Mouse (Mus musculus) olfactory bulb, adult 2 months (tissue): ENCODE data around the gene D330020A13Rik.

Source experiments
- CTCF ChIP-seq: fragments of 200-500 bp; IDR thresholded peaks from 2 replicates; pipeline ENCODE4 v1.5.1; 2012; ENCODE audit warnings: low read depth, mild to moderate bottlenecking, low read length, moderate library complexity; ENCODE audit not compliant: insufficient read depth
- POLR2A ChIP-seq: fragments of 200-500 bp; IDR thresholded peaks from 2 replicates; pipeline ENCODE4 v1.6.1; 2012; ENCODE audit warnings: mild to moderate bottlenecking, low read depth, low read length, moderate library complexity; ENCODE audit not compliant: insufficient read depth

DNA sequence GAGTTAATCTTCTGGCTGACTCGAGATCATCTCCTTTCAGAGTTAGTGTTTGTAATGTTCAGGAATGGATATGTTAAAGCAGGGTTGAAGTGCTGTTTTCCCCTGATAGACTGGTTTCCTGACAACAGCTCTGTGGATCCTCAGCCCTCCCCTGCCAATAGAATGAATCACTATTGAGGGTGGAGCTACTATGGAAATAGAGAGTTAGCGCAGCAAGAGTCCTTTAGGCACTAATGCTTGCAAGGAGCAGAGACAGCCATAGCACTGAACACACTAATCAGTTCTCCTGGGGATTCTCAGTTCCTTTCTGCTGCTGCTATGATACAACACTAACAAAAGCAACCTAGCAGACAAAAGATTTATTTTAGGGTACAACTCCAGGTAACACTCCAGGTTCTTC is 26.2 kb downstream of the D330020A13Rik start:
- TF ChIP-seq CTCF = no peak
- no peak for TF ChIP-seq POLR2A
